Mouse (Mus musculus) liver, embryonic 14.5 days (tissue): ENCODE results near the gene Actb.

ENCODE experiments used
- CTCF ChIP-seq: IDR thresholded peaks from 2 replicates; pipeline ENCODE4 v1.5.1; 2016; ENCODE audit warnings: antibody characterized with exemption, low read depth, control low read depth
- EP300 ChIP-seq: IDR thresholded peaks from 2 replicates; pipeline ENCODE4 v1.6.1; 2016; ENCODE audit warnings: antibody characterized with exemption, low read depth

GRCm38 (mm10) chr5:142924336-142924959 lies 17.9 kb upstream of the Actb start:
- TF ChIP-seq CTCF (no peak), EP300 (no peak)
